Mouse (Mus musculus): ENCODE data around the gene Cdk15.

DNA sequence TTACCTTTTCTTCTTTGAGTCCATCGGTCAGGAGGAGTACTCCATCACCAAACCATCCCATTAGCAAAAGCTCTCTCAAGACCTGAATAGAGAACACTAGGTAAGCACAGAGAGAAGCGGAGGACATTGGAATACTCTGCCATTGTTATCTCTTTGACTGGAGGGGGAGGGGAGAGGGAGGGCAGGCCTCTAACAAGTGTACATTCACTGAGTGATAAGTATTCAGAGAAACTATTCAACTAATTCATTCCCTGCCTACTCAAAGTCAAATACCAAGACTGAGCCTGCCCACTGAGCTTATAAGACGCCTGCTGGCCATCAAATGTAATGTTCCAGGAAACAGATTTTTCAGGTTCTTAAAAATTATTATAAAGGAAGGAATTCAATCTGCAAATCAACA is 36.3 kb upstream of the Cdk15 start:
- TF ChIP-seq CTCF (IDR thresholded peaks at IDR 0.05; ENCODE audit: low read depth, low read length) = no peak
- TF ChIP-seq POLR2A (IDR thresholded peaks at IDR 0.05; ENCODE audit: extremely low read depth, insufficient read depth, low read length) = no peak
